Mouse (Mus musculus): Measurements from ENCODE around the gene Pycard. TPM values are rescaled to one million over a fixed set of nuclear protein-coding genes. Genes with fewer than 3 reads are reported as not detected.
"Not testable (repeated sequence)": the region's sequence is repeated elsewhere in the genome, so short reads cannot be mapped to it uniquely, and the experiment has no call there.

Pycard gene
- polyA plus RNA-seq, 1 experiment from 2014 or later, result 72.1 TPM

DNA sequence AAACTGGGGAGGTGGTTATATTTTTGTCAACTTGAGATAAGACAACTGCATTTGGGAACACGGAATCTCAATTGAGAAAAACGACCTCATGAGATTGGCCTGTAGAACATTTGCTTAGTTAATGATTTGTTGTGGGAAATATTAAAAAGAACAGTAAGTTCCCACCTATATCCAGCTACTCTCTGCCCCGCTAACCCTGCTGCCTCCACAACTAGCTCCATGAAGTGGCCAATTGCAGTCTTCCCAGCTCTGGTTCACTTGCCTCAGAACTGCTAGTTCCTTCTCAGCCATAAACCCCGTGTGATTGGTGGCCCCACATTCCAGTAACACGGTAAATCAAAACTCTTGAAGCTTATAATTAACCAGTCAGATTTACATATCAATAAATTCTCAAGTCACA is 34.3 kb downstream of the Pycard start:
- ATAC-seq (replicated peaks; ENCODE audit: extremely low read depth, insufficient read depth, low FRiP score), result no peak
- WGBS, result 59% methylated on average over 5 of the region's 5 CpGs
- H3K9ac ChIP-seq (ENCODE audit: low read length), result no peak overlapping the region
- no peaks in the 10 kb centered on the region for H3K27me3 ChIP-seq (ENCODE audit: control insufficient read depth, insufficient read depth, low read length)
- no peaks in the 10 kb centered on the region for H3K36me3 ChIP-seq (ENCODE audit: control insufficient read depth, insufficient read depth)
- H3K27ac ChIP-seq (ENCODE audit: low read length), result no peak overlapping the region
- no peak overlapping the region for H3K4me3 ChIP-seq (ENCODE audit: low read length)
- no peaks in the 10 kb centered on the region for H3K4me1 ChIP-seq (ENCODE audit: control insufficient read depth, insufficient read depth, low read length)
- H3K9me3 ChIP-seq (replicated peaks; ENCODE audit: control insufficient read depth, low read length), result 0 out of 2 replicates have a peak, but pooled peaks cover 3% of the 10 kb centered on the region
- no peak overlapping the region for H3K4me2 ChIP-seq (ENCODE audit: low read depth, low read length)

GRCm38 (mm10) chr7:127952864-127953581 is 40.6 kb downstream of the Pycard start:
- Histone ChIP-seq H3K9ac (ENCODE audit: low read length) (no peak overlapping the region), H3K27ac (ENCODE audit: low read length) (no peak overlapping the region), H3K4me3 (ENCODE audit: low read length) (no peak overlapping the region), H3K27me3 (ENCODE audit: control insufficient read depth, insufficient read depth, low read length) (no peaks in the 10 kb centered on the region), H3K4me1 (ENCODE audit: control insufficient read depth, insufficient read depth, low read length) (no peaks in the 10 kb centered on the region), H3K9me3 (replicated peaks; ENCODE audit: control insufficient read depth, low read length) (no peaks in the 10 kb centered on the region), H3K4me2 (ENCODE audit: low read depth, low read length) (no peak overlapping the region), H3K36me3 (ENCODE audit: control insufficient read depth, insufficient read depth) (no peaks in the 10 kb centered on the region)
- no peak for ATAC-seq (replicated peaks; ENCODE audit: extremely low read depth, insufficient read depth, low FRiP score)
- 33% methylated on average over 13 of the region's 13 CpGs for WGBS

DNA sequence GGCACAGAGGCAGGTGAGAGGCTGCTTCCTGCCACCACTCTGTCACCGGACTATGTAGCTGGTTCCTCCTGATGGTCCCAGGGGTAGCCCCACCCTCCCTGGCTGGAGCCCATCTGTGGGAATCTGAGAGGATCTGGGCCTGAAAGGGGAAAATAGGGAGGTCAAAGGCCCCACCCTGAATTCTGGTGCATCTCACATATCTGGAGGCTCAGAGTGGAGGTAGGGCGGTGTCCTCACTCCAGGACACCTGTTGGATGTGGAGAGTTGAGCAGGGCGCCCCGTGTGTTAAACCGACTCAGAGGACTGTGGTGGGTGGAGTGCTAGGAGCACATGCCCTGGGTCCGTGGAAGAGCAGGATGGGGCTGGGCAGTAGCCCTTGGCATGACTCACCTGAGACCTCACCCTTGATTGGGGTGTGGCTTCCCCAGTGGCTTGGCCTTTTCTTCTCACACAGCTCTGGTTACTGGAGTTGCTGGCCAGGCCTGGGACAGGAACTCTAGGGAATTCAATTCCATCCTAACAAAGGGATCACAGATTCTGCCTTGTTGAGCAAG is 47.1 kb downstream of the Pycard start, which contains the start of gene Prss36:
Gene Prss36 (minus strand): TSS at position 256 of the 554 bp plus-strand sequence.
- Histone ChIP-seq H3K9me3 (replicated peaks; ENCODE audit: control insufficient read depth, low read length) (no peaks in the 10 kb centered on the region), H3K4me3 (ENCODE audit: low read length) (no peak within 1 kb of the TSS), H3K4me1 (ENCODE audit: control insufficient read depth, insufficient read depth, low read length) (no peaks in the 10 kb centered on the region), H3K27ac (ENCODE audit: low read length) (no peak within 1 kb of the TSS), H3K4me2 (ENCODE audit: low read depth, low read length) (no peak within 1 kb of the TSS), H3K36me3 (ENCODE audit: control insufficient read depth, insufficient read depth) (no peaks in the 10 kb centered on the region), H3K9ac (ENCODE audit: low read length) (no peak within 1 kb of the TSS), H3K27me3 (ENCODE audit: control insufficient read depth, insufficient read depth, low read length) (peaks cover 15% of the 10 kb centered on the region)
- no peak for ATAC-seq (replicated peaks; ENCODE audit: extremely low read depth, insufficient read depth, low FRiP score)
- 68% methylated on average over 6 of the region's 6 CpGs for WGBS

- Histone ChIP-seq H3K36me3 (ENCODE audit: control insufficient read depth, insufficient read depth) (no peaks in the 10 kb centered on the region), H3K9ac (ENCODE audit: low read length) (peak overlapping the region; percentile 35), H3K27ac (ENCODE audit: low read length) (no peak overlapping the region), H3K9me3 (replicated peaks; ENCODE audit: control insufficient read depth, low read length) (no peaks in the 10 kb centered on the region), H3K27me3 (ENCODE audit: control insufficient read depth, insufficient read depth, low read length) (peaks cover 15% of the 10 kb centered on the region), H3K4me3 (ENCODE audit: low read length) (peak overlapping the region; percentile 12), H3K4me1 (ENCODE audit: control insufficient read depth, insufficient read depth, low read length) (no peaks in the 10 kb centered on the region), H3K4me2 (ENCODE audit: low read depth, low read length) (peak overlapping the region; percentile 42)
- 5% methylated on average over 23 of the region's 23 CpGs for WGBS
- ATAC-seq (replicated peaks; ENCODE audit: extremely low read depth, insufficient read depth, low FRiP score), result peak; percentile 73
Observed at GRCm38 (mm10) chr7:127944614-127945013, 49.1 kb downstream of the Pycard start.

DNA sequence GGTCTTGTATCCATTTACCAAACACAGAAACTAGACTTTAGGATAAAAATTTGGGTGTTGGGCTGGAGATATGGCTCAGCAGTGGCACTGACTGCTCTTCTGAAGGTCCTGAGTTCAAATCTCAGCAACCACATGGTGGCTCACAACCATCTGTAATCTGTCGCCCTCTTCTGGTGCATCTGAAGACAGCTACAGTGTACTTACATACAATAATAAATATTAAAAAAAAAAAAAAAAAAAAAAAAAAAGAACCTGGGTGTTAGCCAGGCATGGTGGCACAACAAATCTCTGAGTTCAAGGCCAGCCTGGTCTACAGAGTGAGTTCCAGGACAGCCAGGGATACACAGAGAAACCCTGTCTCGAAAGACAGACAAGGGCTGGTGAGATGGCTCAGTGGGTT is 51.6 kb downstream of the Pycard start:
- H3K27ac ChIP-seq (ENCODE audit: low read length); H3K9ac ChIP-seq (ENCODE audit: low read length); H3K4me2 ChIP-seq (ENCODE audit: low read depth, low read length); ATAC-seq (replicated peaks; ENCODE audit: extremely low read depth, insufficient read depth, low FRiP score); H3K36me3 ChIP-seq (ENCODE audit: control insufficient read depth, insufficient read depth); H3K9me3 ChIP-seq (replicated peaks; ENCODE audit: control insufficient read depth, low read length); H3K4me1 ChIP-seq (ENCODE audit: control insufficient read depth, insufficient read depth, low read length); H3K4me3 ChIP-seq (ENCODE audit: low read length): not testable (repeated sequence)
- WGBS, result 57% methylated on average over 2 of the region's 2 CpGs
- peaks cover 15% of the 10 kb centered on the region for H3K27me3 ChIP-seq (ENCODE audit: control insufficient read depth, insufficient read depth, low read length)

Other genes with a start within 250 kb of the Pycard start
- 1.3 and 2.1 TPM in 2 replicates for gene Fbxl19, start 249.3 kb downstream of the Pycard start, polyA plus RNA-seq (2015; fragmentation: Nextera tagmentation; extraction: Ambion mirVana)
- 20.3 and 21.4 TPM in 2 replicates for gene Orai3, start 224.1 kb downstream of the Pycard start, polyA plus RNA-seq (2015; fragmentation: Nextera tagmentation; extraction: Ambion mirVana)
- 10.3 and 12.3 TPM in 2 replicates for gene Setd1a, start 217.2 kb downstream of the Pycard start, polyA plus RNA-seq (2015; fragmentation: Nextera tagmentation; extraction: Ambion mirVana)
- gene Gm49388, start 208.3 kb downstream of the Pycard start, polyA plus RNA-seq (2015; fragmentation: Nextera tagmentation; extraction: Ambion mirVana), result not detected in 2 replicates
- gene Hsd3b7, start 193.3 kb downstream of the Pycard start, polyA plus RNA-seq (2015; fragmentation: Nextera tagmentation; extraction: Ambion mirVana), result 24.5 and 24.9 TPM in 2 replicates
- gene Stx4a, start 169.6 kb downstream of the Pycard start, polyA plus RNA-seq (2015; fragmentation: Nextera tagmentation; extraction: Ambion mirVana), result 50.3 and 53.7 TPM in 2 replicates
- 1.0 and 1.3 TPM in 2 replicates for gene Stx1b, start 169.3 kb downstream of the Pycard start, polyA plus RNA-seq (2015; fragmentation: Nextera tagmentation; extraction: Ambion mirVana)
- 6.8 and 7.4 TPM in 2 replicates for gene Zfp646, start 117.6 kb downstream of the Pycard start, polyA plus RNA-seq (2015; fragmentation: Nextera tagmentation; extraction: Ambion mirVana)
- gene Zfp668, start 117.0 kb downstream of the Pycard start, polyA plus RNA-seq (2015; fragmentation: Nextera tagmentation; extraction: Ambion mirVana), result 9.1 and 10.4 TPM in 2 replicates
- 1.5 and 1.8 TPM in 2 replicates for gene Prss53, start 102.9 kb downstream of the Pycard start, polyA plus RNA-seq (2015; fragmentation: Nextera tagmentation; extraction: Ambion mirVana)
- gene Gm21974, start 98.4 kb downstream of the Pycard start, polyA plus RNA-seq (2015; fragmentation: Nextera tagmentation; extraction: Ambion mirVana), result not detected in 2 replicates
- 99.9 and 113 TPM in 2 replicates for gene Vkorc1, start 98.2 kb downstream of the Pycard start, polyA plus RNA-seq (2015; fragmentation: Nextera tagmentation; extraction: Ambion mirVana)
- gene Bckdk, start 89.8 kb downstream of the Pycard start, polyA plus RNA-seq (2015; fragmentation: Nextera tagmentation; extraction: Ambion mirVana), result 141 and 149 TPM in 2 replicates
- 26.1 and 30.4 TPM in 2 replicates for gene Kat8, start 81.4 kb downstream of the Pycard start, polyA plus RNA-seq (2015; fragmentation: Nextera tagmentation; extraction: Ambion mirVana)
- 1.6 and 8.3 TPM in 2 replicates for gene Prss8, start 63.8 kb downstream of the Pycard start, polyA plus RNA-seq (2015; fragmentation: Nextera tagmentation; extraction: Ambion mirVana)
- gene Prss36, start 47.1 kb downstream of the Pycard start, polyA plus RNA-seq (2015; fragmentation: Nextera tagmentation; extraction: Ambion mirVana), result 8.8 and 9.6 TPM in 2 replicates
- gene Fus, start 26.4 kb downstream of the Pycard start, polyA plus RNA-seq (2015; fragmentation: Nextera tagmentation; extraction: Ambion mirVana), result 249 and 255 TPM in 2 replicates
- gene Trim72, start 10.1 kb upstream of the Pycard start, polyA plus RNA-seq (2015; fragmentation: Nextera tagmentation; extraction: Ambion mirVana), result 0.84 and 1.0 TPM in 2 replicates
- gene Itgam, start 68.8 kb upstream of the Pycard start, polyA plus RNA-seq (2015; fragmentation: Nextera tagmentation; extraction: Ambion mirVana), result 0.98 and 1.2 TPM in 2 replicates
- gene Gm49368, start 68.8 kb upstream of the Pycard start, polyA plus RNA-seq (2015; fragmentation: Nextera tagmentation; extraction: Ambion mirVana), result not detected in 2 replicates
- 0.22 and 0.67 TPM in 2 replicates for gene Itgax, start 135.7 kb upstream of the Pycard start, polyA plus RNA-seq (2015; fragmentation: Nextera tagmentation; extraction: Ambion mirVana)
- gene Itgad, start 160.5 kb upstream of the Pycard start, polyA plus RNA-seq (2015; fragmentation: Nextera tagmentation; extraction: Ambion mirVana), result 0.63 and 0.69 TPM in 2 replicates
- gene Cox6a2, start 212.5 kb upstream of the Pycard start, polyA plus RNA-seq (2015; fragmentation: Nextera tagmentation; extraction: Ambion mirVana), result 1,071 and 1,148 TPM in 2 replicates
- gene Armc5, start 243.5 kb upstream of the Pycard start, polyA plus RNA-seq (2015; fragmentation: Nextera tagmentation; extraction: Ambion mirVana), result 12.8 and 13.8 TPM in 2 replicates
- 4.9 and 6.8 TPM in 2 replicates for gene 9130023H24Rik, start 244.2 kb upstream of the Pycard start, polyA plus RNA-seq (2015; fragmentation: Nextera tagmentation; extraction: Ambion mirVana)